Mouse (Mus musculus): Measurements from ENCODE around the gene Hrh2. TPM values are rescaled to one million over a fixed set of nuclear protein-coding genes. Genes with fewer than 3 reads are reported as not detected.
A peak's percentile ranks its signal among the peaks of the same experiment; 100 is the strongest.

Hrh2 gene
- polyA plus RNA-seq, 1 experiment from 2014 or later: 0.04 TPM

DNA sequence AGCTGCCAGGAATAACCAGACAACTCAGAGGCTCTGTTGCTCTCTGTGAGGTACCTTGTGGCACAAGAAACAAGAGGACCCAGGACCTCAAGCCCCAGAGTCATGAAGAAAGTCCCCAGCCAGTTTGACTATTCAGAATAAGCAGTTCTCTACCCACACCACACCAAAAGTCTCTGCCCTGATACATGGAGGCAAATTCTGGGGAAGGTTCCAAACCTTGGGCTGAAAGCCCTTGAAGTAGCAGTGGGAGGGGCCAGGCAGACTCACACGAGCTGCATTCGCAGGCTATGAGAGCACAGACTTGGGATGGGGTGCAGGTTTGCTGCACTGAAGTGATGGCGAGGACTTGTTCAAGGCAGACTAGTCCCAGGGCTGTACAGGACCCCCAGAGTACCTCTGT, 20.2 kb upstream of the Hrh2 start:
- 46% methylated on average over 3 of the region's 3 CpGs for WGBS
- no peaks in the 10 kb centered on the region for H3K36me3 ChIP-seq (ENCODE audit: control insufficient read depth, insufficient read depth, low read length)
- H3K9ac ChIP-seq (ENCODE audit: low read length): no peak overlapping the region
- H3K9me3 ChIP-seq (ENCODE audit: control insufficient read depth, low read length): peaks cover 3% of the 10 kb centered on the region; the same call in 1 of the 2 replicates
- no peak overlapping the region for H3K4me3 ChIP-seq (ENCODE audit: low read length)
- H3K4me2 ChIP-seq (ENCODE audit: low read depth, low read length): no peak overlapping the region
- ATAC-seq (ENCODE audit: low read depth): no peak
- H3K27ac ChIP-seq (ENCODE audit: low read length): no peak overlapping the region
- H3K4me1 ChIP-seq (replicated peaks; ENCODE audit: control insufficient read depth, insufficient read depth, low read length): no peaks in the 10 kb centered on the region
- no peaks in the 10 kb centered on the region for H3K27me3 ChIP-seq (ENCODE audit: control insufficient read depth, insufficient read depth, low read depth, low read length)

GRCm38 (mm10) chr13:54173941-54174340, 18.0 kb upstream of the Hrh2 start:
- WGBS: 95% methylated on average over 2 of the region's 2 CpGs
- no peaks in the 10 kb centered on the region for H3K4me1 ChIP-seq (replicated peaks; ENCODE audit: control insufficient read depth, insufficient read depth, low read length)

GRCm38 (mm10) chr13:54174703-54175102, 17.2 kb upstream of the Hrh2 start:
- Histone ChIP-seq H3K9ac (ENCODE audit: low read length) (no peak overlapping the region), H3K4me2 (ENCODE audit: low read depth, low read length) (no peak overlapping the region), H3K36me3 (ENCODE audit: control insufficient read depth, insufficient read depth, low read length) (no peaks in the 10 kb centered on the region), H3K27me3 (ENCODE audit: control insufficient read depth, insufficient read depth, low read depth, low read length) (no peaks in the 10 kb centered on the region), H3K4me3 (ENCODE audit: low read length) (no peak overlapping the region), H3K4me1 (replicated peaks; ENCODE audit: control insufficient read depth, insufficient read depth, low read length) (no peaks in the 10 kb centered on the region), H3K27ac (ENCODE audit: low read length) (no peak overlapping the region), H3K9me3 (ENCODE audit: control insufficient read depth, low read length) (peaks cover 3% of the 10 kb centered on the region; the same call in 1 of the 2 replicates)
- 83% methylated on average over 4 of the region's 4 CpGs for WGBS
- ATAC-seq (ENCODE audit: low read depth): no peak

More at GRCm38 (mm10) chr13:54173941-54174340, 18.0 kb upstream of the Hrh2 start:
- Histone ChIP-seq H3K27me3 (ENCODE audit: control insufficient read depth, insufficient read depth, low read depth, low read length) (no peaks in the 10 kb centered on the region), H3K9me3 (ENCODE audit: control insufficient read depth, low read length) (peaks cover 3% of the 10 kb centered on the region; the same call in 1 of the 2 replicates), H3K27ac (ENCODE audit: low read length) (no peak overlapping the region), H3K4me3 (ENCODE audit: low read length) (no peak overlapping the region), H3K36me3 (ENCODE audit: control insufficient read depth, insufficient read depth, low read length) (no peaks in the 10 kb centered on the region), H3K4me2 (ENCODE audit: low read depth, low read length) (no peak overlapping the region), H3K9ac (ENCODE audit: low read length) (no peak overlapping the region)
- no peak for ATAC-seq (ENCODE audit: low read depth)

DNA sequence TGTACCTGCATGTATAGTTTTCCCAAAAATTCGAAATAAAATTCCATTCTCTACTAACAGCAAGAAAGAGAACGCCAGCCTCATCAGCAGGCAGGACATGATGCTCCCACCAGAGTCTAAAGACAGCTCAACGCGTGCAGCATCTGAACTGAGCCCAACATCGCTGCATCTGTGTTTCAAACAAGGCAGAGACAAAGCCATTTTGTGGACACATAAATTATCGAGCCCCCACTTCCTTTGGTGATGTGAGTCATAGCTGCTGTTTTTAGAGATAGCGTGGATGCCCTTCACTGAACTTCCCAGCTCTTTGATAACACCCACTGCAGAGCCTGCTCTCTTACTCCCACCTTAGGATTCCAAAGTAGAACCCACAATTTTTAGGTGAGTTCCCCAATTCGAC, 16.5 kb upstream of the Hrh2 start:
- no peak overlapping the region for H3K27ac ChIP-seq (ENCODE audit: low read length)
- no peak overlapping the region for H3K4me2 ChIP-seq (ENCODE audit: low read depth, low read length)
- no peaks in the 10 kb centered on the region for H3K4me1 ChIP-seq (replicated peaks; ENCODE audit: control insufficient read depth, insufficient read depth, low read length)
- H3K9ac ChIP-seq (ENCODE audit: low read length): no peak overlapping the region
- WGBS: 75% methylated on average over 8 of the region's 8 CpGs
- no peaks in the 10 kb centered on the region for H3K27me3 ChIP-seq (ENCODE audit: control insufficient read depth, insufficient read depth, low read depth, low read length)
- no peak overlapping the region for H3K4me3 ChIP-seq (ENCODE audit: low read length)
- peaks cover 3% of the 10 kb centered on the region; the same call in 1 of the 2 replicates for H3K9me3 ChIP-seq (ENCODE audit: control insufficient read depth, low read length)
- ATAC-seq (ENCODE audit: low read depth): no peak
- no peaks in the 10 kb centered on the region for H3K36me3 ChIP-seq (ENCODE audit: control insufficient read depth, insufficient read depth, low read length)

- no peaks in the 10 kb centered on the region for H3K27me3 ChIP-seq (ENCODE audit: control insufficient read depth, insufficient read depth, low read depth, low read length)
- no peak overlapping the region for H3K4me3 ChIP-seq (ENCODE audit: low read length)
- no peak for ATAC-seq (ENCODE audit: low read depth)
- 61% methylated on average over 4 of the region's 4 CpGs for WGBS
- H3K9me3 ChIP-seq (ENCODE audit: control insufficient read depth, low read length): peaks cover 3% of the 10 kb centered on the region; the same call in 1 of the 2 replicates
- peaks cover 5% of the 10 kb centered on the region; the same call in 1 of the 2 replicates for H3K4me1 ChIP-seq (replicated peaks; ENCODE audit: control insufficient read depth, insufficient read depth, low read length)
- no peak overlapping the region for H3K27ac ChIP-seq (ENCODE audit: low read length)
- H3K4me2 ChIP-seq (ENCODE audit: low read depth, low read length): no peak overlapping the region
- H3K9ac ChIP-seq (ENCODE audit: low read length): no peak overlapping the region
- no peaks in the 10 kb centered on the region for H3K36me3 ChIP-seq (ENCODE audit: control insufficient read depth, insufficient read depth, low read length)
Observed at GRCm38 (mm10) chr13:54176406-54177020, 15.4 kb upstream of the Hrh2 start.

- no peaks in the 10 kb centered on the region for H3K27me3 ChIP-seq (ENCODE audit: control insufficient read depth, insufficient read depth, low read depth, low read length)
- peaks cover 5% of the 10 kb centered on the region; the same call in 1 of the 2 replicates for H3K4me1 ChIP-seq (replicated peaks; ENCODE audit: control insufficient read depth, insufficient read depth, low read length)
- no peak for ATAC-seq (ENCODE audit: low read depth)
- no peak overlapping the region for H3K4me3 ChIP-seq (ENCODE audit: low read length)
- H3K36me3 ChIP-seq (ENCODE audit: control insufficient read depth, insufficient read depth, low read length): no peaks in the 10 kb centered on the region
- H3K27ac ChIP-seq (ENCODE audit: low read length): no peak overlapping the region
- peaks cover 3% of the 10 kb centered on the region; the same call in 1 of the 2 replicates for H3K9me3 ChIP-seq (ENCODE audit: control insufficient read depth, low read length)
- no peak overlapping the region for H3K9ac ChIP-seq (ENCODE audit: low read length)
- H3K4me2 ChIP-seq (ENCODE audit: low read depth, low read length): no peak overlapping the region
- WGBS: 97% methylated on average over 2 of the region's 2 CpGs
Observed at GRCm38 (mm10) chr13:54177346-54177745, 14.6 kb upstream of the Hrh2 start.

GRCm38 (mm10) chr13:54178647-54179046, 13.3 kb upstream of the Hrh2 start:
- Histone ChIP-seq H3K9me3 (ENCODE audit: control insufficient read depth, low read length) (peaks cover 3% of the 10 kb centered on the region; the same call in 1 of the 2 replicates), H3K4me2 (ENCODE audit: low read depth, low read length) (no peak overlapping the region), H3K9ac (ENCODE audit: low read length) (no peak overlapping the region), H3K27me3 (ENCODE audit: control insufficient read depth, insufficient read depth, low read depth, low read length) (no peaks in the 10 kb centered on the region), H3K27ac (ENCODE audit: low read length) (no peak overlapping the region), H3K4me1 (replicated peaks; ENCODE audit: control insufficient read depth, insufficient read depth, low read length) (peaks cover 5% of the 10 kb centered on the region; the same call in 1 of the 2 replicates), H3K4me3 (ENCODE audit: low read length) (no peak overlapping the region), H3K36me3 (ENCODE audit: control insufficient read depth, insufficient read depth, low read length) (no peaks in the 10 kb centered on the region)
- no peak for ATAC-seq (ENCODE audit: low read depth)
- 43% methylated on average over 5 of the region's 5 CpGs for WGBS

- Histone ChIP-seq H3K9me3 (ENCODE audit: control insufficient read depth, low read length) (no peaks in the 10 kb centered on the region), H3K4me3 (ENCODE audit: low read length) (no peak overlapping the region), H3K27me3 (ENCODE audit: control insufficient read depth, insufficient read depth, low read depth, low read length) (no peaks in the 10 kb centered on the region), H3K27ac (ENCODE audit: low read length) (no peak overlapping the region), H3K9ac (ENCODE audit: low read length) (no peak overlapping the region), H3K36me3 (ENCODE audit: control insufficient read depth, insufficient read depth, low read length) (no peaks in the 10 kb centered on the region), H3K4me2 (ENCODE audit: low read depth, low read length) (no peak overlapping the region), H3K4me1 (replicated peaks; ENCODE audit: control insufficient read depth, insufficient read depth, low read length) (peaks cover 5% of the 10 kb centered on the region; the same call in 1 of the 2 replicates)
- 78% methylated on average over 3 of the region's 3 CpGs for WGBS
- no peak for ATAC-seq (ENCODE audit: low read depth)
Observed at GRCm38 (mm10) chr13:54179971-54180370, 12.0 kb upstream of the Hrh2 start.

DNA sequence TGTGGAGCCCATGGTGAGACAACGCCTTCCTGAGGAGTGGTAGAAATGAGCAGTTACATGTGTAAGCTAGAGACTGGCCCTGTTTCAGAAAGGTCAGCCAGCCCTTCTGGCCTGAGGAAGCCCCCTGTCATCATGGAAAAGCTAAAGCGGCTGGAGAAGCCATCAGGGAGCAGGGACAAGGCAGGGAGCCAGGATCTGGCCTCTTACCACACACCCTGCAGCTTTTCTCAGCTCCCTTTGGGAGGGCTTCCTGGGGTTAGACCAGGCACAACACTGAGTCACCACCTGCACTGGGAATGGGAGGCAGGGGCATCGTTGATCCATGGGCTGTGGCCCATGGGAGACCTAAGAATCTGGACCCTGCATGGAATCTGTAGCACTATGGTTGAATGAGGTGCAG, 11.5 kb upstream of the Hrh2 start:
- peak; percentile 62; the same call in 1 of the 2 replicates for ATAC-seq (ENCODE audit: low read depth)
- WGBS: 46% methylated on average over 3 of the region's 3 CpGs

More for the DNA sequence above, 11.5 kb upstream of the Hrh2 start:
- H3K36me3 ChIP-seq (ENCODE audit: control insufficient read depth, insufficient read depth, low read length): no peaks in the 10 kb centered on the region
- H3K4me1 ChIP-seq (replicated peaks; ENCODE audit: control insufficient read depth, insufficient read depth, low read length): peaks cover 5% of the 10 kb centered on the region; the same call in 1 of the 2 replicates
- H3K4me3 ChIP-seq (ENCODE audit: low read length): no peak overlapping the region
- H3K27me3 ChIP-seq (ENCODE audit: control insufficient read depth, insufficient read depth, low read depth, low read length): no peaks in the 10 kb centered on the region
- H3K9me3 ChIP-seq (ENCODE audit: control insufficient read depth, low read length): no peaks in the 10 kb centered on the region
- no peak overlapping the region for H3K9ac ChIP-seq (ENCODE audit: low read length)
- H3K27ac ChIP-seq (ENCODE audit: low read length): no peak overlapping the region
- H3K4me2 ChIP-seq (ENCODE audit: low read depth, low read length): no peak overlapping the region
